Mouse (Mus musculus): ENCODE measurements at regions not wholly inside any gene's neighbourhood (a gene's known extent, or its start where the extent isn't known, plus 50 kb on each side); places are given as distances from the start of the nearest gene placed in this dataset.
"Not testable (repeated sequence)": the region's sequence is repeated elsewhere in the genome, so short reads cannot be mapped to it uniquely, and the experiment has no call there.

DNA sequence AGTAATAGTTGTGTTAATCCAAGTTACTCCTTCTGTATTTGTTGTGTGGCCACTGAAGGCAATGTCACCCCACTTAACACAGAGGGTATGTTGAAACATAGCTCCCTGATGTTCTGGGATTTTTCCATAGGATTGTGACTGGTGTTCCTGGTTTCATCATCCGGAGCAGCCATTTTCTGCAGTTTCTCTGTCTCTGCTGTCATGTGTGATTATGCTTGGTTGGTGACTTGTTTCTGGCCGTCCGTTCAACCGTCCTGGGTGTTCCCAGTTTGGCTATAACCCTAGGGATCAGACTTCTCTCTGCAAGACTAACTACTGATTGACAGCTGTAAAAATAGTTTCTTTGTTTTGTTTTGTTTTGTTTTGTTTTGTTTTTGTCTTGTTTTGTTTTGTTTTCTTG, 98.1 kb upstream of the Rpl34 start:
- Histone ChIP-seq H3K4me3 (no peak overlapping the region), H3K4me2 (no peak overlapping the region), H3K4me1 (replicated peaks) (no peaks in the 10 kb centered on the region), H3K27ac (no peak overlapping the region), H3K9ac (no peak overlapping the region), H3K36me3 (no peaks in the 10 kb centered on the region), H3K27me3 (no peaks in the 10 kb centered on the region), H3K9me3 (no peaks in the 10 kb centered on the region)
- ATAC-seq (ENCODE audit: low FRiP score) = no peak
- 69% methylated on average over 4 of the region's 4 CpGs for WGBS

DNA sequence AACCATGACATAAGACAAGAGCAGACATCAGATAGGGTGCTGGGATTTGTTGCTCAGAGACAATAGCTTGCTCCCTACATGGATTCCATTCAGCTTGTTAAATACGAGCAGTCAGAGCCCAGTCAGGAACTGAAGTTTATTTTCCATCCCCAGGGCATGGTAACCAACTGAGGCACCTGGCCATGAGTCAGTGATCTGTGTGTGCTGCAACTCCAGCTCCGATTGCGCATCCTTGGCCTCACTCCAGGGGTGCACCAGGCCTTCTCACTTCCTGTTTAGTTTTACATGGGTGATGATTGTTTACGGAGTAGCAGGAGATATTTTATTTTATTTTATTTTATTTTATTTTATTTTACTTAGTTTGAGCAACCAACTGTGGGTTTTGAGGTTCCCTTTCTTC, 97.7 kb upstream of the Rpl34 start:
- ATAC-seq (ENCODE audit: low FRiP score) = no peak
- Histone ChIP-seq H3K27ac (no peak overlapping the region), H3K36me3 (no peaks in the 10 kb centered on the region), H3K27me3 (no peaks in the 10 kb centered on the region), H3K4me1 (replicated peaks) (no peaks in the 10 kb centered on the region), H3K4me3 (no peak overlapping the region), H3K9me3 (no peaks in the 10 kb centered on the region), H3K4me2 (no peak overlapping the region), H3K9ac (no peak overlapping the region)
- 76% methylated on average over 4 of the region's 4 CpGs for WGBS

DNA sequence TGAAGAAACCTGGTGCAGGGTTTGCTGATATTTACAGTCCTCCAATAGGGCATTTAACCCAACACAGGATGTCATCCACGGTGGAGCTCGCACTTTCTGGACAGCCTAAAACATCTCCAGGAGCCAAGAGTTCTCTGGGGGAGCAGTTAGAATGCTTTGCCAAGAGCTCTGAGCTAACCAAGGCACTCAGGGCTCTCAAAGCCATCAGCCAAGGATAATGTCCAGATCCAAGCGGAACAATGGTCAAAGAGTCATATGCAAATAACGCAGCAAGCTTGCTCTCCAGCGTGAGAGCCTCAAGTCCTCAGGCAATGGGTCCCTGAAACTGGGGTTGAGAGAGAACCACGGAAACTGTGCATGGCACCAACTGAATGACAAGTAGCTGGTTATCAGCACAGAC, 96.8 kb upstream of the Rpl34 start:
- Histone ChIP-seq H3K9me3 (no peaks in the 10 kb centered on the region), H3K27ac (no peak overlapping the region), H3K4me2 (no peak overlapping the region), H3K36me3 (no peaks in the 10 kb centered on the region), H3K4me1 (replicated peaks) (no peaks in the 10 kb centered on the region), H3K27me3 (no peaks in the 10 kb centered on the region), H3K4me3 (no peak overlapping the region), H3K9ac (no peak overlapping the region)
- WGBS = 67% methylated on average over 6 of the region's 6 CpGs
- ATAC-seq (ENCODE audit: low FRiP score) = no peak

GRCm38 (mm10) chr3:130819837-130820098, 89.6 kb upstream of the Rpl34 start:
- ATAC-seq (ENCODE audit: low FRiP score) = no peak
- peaks cover 4% of the 10 kb centered on the region; the same call in 1 of the 2 replicates for H3K27me3 ChIP-seq
- H3K27ac ChIP-seq = no peak overlapping the region
- H3K9ac ChIP-seq = no peak overlapping the region
- WGBS = 79% methylated on average over 9 of the region's 9 CpGs
- no peaks in the 10 kb centered on the region for H3K9me3 ChIP-seq
- no peak overlapping the region for H3K4me2 ChIP-seq
- 0 out of 2 replicates have a peak, but pooled peaks cover 3% of the 10 kb centered on the region for H3K4me1 ChIP-seq (replicated peaks)
- no peak overlapping the region for H3K4me3 ChIP-seq
- H3K36me3 ChIP-seq = no peaks in the 10 kb centered on the region

DNA sequence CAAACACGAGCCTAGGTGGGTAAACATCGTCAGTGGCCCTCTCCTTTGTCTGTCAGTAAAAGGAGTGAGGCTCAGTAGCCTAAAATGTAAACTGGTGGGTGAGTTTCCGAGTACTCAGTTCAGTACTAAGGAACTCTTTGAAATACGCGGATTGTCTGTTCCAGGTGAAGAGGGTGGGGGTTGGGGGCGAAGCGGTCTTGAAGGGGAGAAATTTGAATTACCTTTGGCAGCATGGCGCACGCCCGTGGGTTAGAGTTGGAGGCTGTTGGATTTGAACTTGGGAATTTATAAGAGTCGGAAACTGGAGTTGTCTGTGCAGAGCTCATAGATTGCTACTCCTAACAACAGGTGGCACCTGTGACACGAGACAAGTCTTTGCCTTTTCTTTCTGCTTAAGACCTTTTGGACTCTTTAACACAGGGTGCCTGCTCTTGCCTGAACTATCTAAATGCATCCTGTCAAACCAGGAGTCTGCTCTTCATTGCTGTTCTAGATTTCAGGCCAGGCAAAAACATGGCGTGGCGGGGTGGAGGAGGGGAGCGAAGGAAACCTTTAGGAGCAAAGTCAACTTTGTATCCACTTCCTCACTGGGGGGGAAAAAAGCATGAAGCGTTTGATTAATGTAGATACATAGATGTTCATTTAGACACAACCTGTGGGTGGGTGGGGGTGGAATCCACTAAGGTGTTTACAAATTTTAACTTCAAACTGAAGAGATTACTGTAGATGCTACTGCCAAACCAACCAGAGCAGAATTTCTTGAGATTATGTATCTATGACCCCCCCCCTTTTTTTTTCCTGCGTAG, 89.0 kb upstream of the Rpl34 start:
- peak overlapping the region; percentile 62; the same call in 1 of the 2 replicates for H3K9ac ChIP-seq
- peak overlapping the region; percentile 56 for H3K4me2 ChIP-seq
- H3K4me1 ChIP-seq (replicated peaks) = 0 out of 2 replicates have a peak, but pooled peaks cover 3% of the 10 kb centered on the region
- no peak overlapping the region for H3K27ac ChIP-seq
- peak overlapping the region; percentile 28 for H3K4me3 ChIP-seq
- peaks cover 4% of the 10 kb centered on the region; the same call in 1 of the 2 replicates for H3K27me3 ChIP-seq
- H3K9me3 ChIP-seq = no peaks in the 10 kb centered on the region
- WGBS = 47% methylated on average over 17 of the region's 17 CpGs
- peak; percentile 67 for ATAC-seq (ENCODE audit: low FRiP score)
- no peaks in the 10 kb centered on the region for H3K36me3 ChIP-seq

DNA sequence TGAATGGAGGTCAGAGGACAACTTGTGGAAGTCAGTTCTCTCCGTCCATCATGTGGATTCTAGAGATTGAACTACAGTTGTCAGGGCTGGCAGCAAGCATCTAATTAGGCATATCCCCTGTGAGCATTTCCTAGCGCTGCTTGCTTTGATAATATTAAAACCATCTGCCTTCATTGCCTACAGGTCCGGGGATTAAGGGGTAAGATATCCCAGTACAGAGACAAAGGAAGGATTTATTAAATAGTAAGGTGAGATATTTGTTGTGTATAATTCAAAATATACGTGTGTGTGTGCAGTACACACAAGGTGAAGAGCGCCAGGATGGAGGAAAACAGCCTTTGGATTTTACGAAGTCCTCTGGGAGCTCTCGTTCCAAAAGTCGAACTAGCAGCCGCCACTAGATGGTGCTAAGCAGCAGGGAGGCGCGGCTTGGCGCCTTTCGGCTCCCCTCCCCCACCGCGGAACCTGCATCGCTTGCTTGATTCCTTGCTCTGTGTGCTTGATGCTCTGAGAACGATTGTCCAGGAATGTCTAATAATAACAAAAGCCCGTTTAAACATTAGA, 88.4 kb upstream of the Rpl34 start:
- peak; percentile 86 for ATAC-seq (ENCODE audit: low FRiP score)
- Histone ChIP-seq H3K4me3 (peak overlapping the region; percentile 28), H3K9ac (peak overlapping the region; percentile 62; the same call in 1 of the 2 replicates), H3K4me1 (replicated peaks) (0 out of 2 replicates have a peak, but pooled peaks cover 3% of the 10 kb centered on the region), H3K27ac (0 out of 2 replicates have a peak overlapping the region, but pooled peaks have one; percentile 23), H3K4me2 (peak overlapping the region; percentile 56), H3K9me3 (no peaks in the 10 kb centered on the region), H3K36me3 (no peaks in the 10 kb centered on the region), H3K27me3 (peaks cover 4% of the 10 kb centered on the region; the same call in 1 of the 2 replicates)
- 3% methylated on average over 18 of the region's 18 CpGs for WGBS

GRCm38 (mm10) chr3:130809696-130810665, 79.8 kb upstream of the Rpl34 start:
- Histone ChIP-seq H3K4me2 (no peak overlapping the region), H3K9ac (no peak overlapping the region), H3K4me1 (replicated peaks) (no peaks in the 10 kb centered on the region; the same call in 1 of the 2 replicates), H3K27ac (no peak overlapping the region), H3K4me3 (no peak overlapping the region), H3K36me3 (no peaks in the 10 kb centered on the region), H3K9me3 (no peaks in the 10 kb centered on the region), H3K27me3 (no peaks in the 10 kb centered on the region)
- no peak for ATAC-seq (ENCODE audit: low FRiP score)
- WGBS = 79% methylated on average over 19 of the region's 19 CpGs

- WGBS = 86% methylated on average over 3 of the region's 3 CpGs
Observed at GRCm38 (mm10) chr3:130805345-130805744, 75.1 kb upstream of the Rpl34 start.

DNA sequence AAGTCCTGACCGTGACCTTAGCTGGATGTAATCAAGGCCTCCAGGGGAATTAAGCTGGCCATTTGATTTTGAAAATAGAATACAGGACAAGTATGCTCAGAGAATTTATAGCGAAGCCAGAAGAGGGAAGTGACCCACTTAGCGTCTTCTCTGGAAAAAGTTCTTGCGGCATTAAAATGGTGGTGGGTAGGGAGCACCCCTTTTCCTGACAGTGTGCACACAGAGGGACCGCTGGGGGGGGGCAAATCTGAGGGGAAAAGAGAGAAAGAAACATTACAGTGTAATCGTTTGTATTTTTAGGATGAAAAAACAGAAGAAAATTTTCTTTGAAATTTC, 74.1 kb upstream of the Rpl34 start:
- Histone ChIP-seq H3K27me3 (no peaks in the 10 kb centered on the region), H3K9ac (no peak overlapping the region), H3K27ac (no peak overlapping the region), H3K4me1 (replicated peaks) (0 out of 2 replicates have a peak, but pooled peaks cover 3% of the 10 kb centered on the region), H3K36me3 (no peaks in the 10 kb centered on the region), H3K4me3 (no peak overlapping the region), H3K4me2 (no peak overlapping the region), H3K9me3 (no peaks in the 10 kb centered on the region)
- 71% methylated on average over 6 of the region's 6 CpGs for WGBS
- no peak for ATAC-seq (ENCODE audit: low FRiP score)

More at GRCm38 (mm10) chr3:130805345-130805744, 75.1 kb upstream of the Rpl34 start:
- H3K9ac ChIP-seq = no peak overlapping the region
- no peaks in the 10 kb centered on the region for H3K27me3 ChIP-seq
- H3K4me3 ChIP-seq = no peak overlapping the region
- no peaks in the 10 kb centered on the region for H3K9me3 ChIP-seq
- H3K4me2 ChIP-seq = no peak overlapping the region
- H3K27ac ChIP-seq = no peak overlapping the region
- peaks cover 3% of the 10 kb centered on the region; the same call in 1 of the 2 replicates for H3K4me1 ChIP-seq (replicated peaks)
- ATAC-seq (ENCODE audit: low FRiP score) = no peak
- H3K36me3 ChIP-seq = no peaks in the 10 kb centered on the region

DNA sequence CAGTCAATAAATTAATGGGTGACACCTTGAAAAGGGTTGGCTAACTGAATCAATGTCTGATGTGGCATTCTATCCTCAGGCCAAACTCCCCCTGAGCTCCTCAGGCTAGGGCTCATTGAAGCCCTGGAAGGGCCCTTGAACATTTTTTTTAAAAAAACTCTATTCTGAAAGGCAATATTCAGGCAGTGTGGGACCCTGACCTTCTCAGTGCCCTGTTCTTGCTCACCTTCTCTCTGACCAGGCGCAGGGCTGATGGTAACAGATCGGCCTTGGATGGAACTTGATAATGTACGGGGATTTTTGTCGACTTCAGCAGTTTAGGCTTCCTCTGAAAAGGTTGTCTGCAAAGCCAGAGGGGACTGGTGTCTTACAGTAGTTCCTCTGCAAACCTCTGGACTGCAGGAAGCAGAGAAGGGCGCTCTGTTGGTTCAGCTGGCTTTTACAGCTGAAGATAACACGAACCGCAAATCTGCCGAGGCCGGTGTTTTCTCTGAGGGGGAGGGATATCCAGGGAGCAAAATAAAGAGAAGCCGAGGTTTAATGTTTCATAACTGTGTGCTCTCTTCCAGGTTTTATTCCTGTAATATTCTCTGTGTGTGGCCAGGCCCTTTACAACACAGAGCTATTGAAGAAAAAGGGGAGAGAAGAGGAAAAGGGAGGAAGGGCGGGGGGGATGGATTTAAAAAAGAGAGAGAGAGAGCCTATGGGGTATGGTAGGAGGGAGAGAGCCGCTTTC, 73.6 kb upstream of the Rpl34 start:
- no peak for ATAC-seq (ENCODE audit: low FRiP score)
- Histone ChIP-seq H3K27me3 (no peaks in the 10 kb centered on the region), H3K9me3 (no peaks in the 10 kb centered on the region), H3K27ac (no peak overlapping the region), H3K4me1 (replicated peaks) (0 out of 2 replicates have a peak, but pooled peaks cover 3% of the 10 kb centered on the region), H3K4me2 (no peak overlapping the region), H3K36me3 (no peaks in the 10 kb centered on the region), H3K4me3 (no peak overlapping the region), H3K9ac (no peak overlapping the region)
- WGBS = 69% methylated on average over 12 of the region's 12 CpGs

- WGBS = 87% methylated on average over 2 of the region's 2 CpGs
- Histone ChIP-seq H3K4me2 (no peak overlapping the region), H3K27ac (no peak overlapping the region), H3K4me3 (no peak overlapping the region), H3K4me1 (replicated peaks) (0 out of 2 replicates have a peak, but pooled peaks cover 3% of the 10 kb centered on the region), H3K9me3 (no peaks in the 10 kb centered on the region), H3K36me3 (no peaks in the 10 kb centered on the region), H3K27me3 (no peaks in the 10 kb centered on the region), H3K9ac (no peak overlapping the region)
- ATAC-seq (ENCODE audit: low FRiP score) = no peak
Observed at GRCm38 (mm10) chr3:130800016-130800415, 69.8 kb upstream of the Rpl34 start.

- not testable (repeated sequence) for H3K36me3 ChIP-seq; H3K27ac ChIP-seq; H3K9ac ChIP-seq; H3K4me1 ChIP-seq (replicated peaks); ATAC-seq (ENCODE audit: low FRiP score); H3K27me3 ChIP-seq; H3K9me3 ChIP-seq; H3K4me3 ChIP-seq; H3K4me2 ChIP-seq
- WGBS = 86% methylated on average over 1 of the region's 1 CpGs
Observed at GRCm38 (mm10) chr3:130797956-130798355, 67.8 kb upstream of the Rpl34 start.
